ENCODE assay signal across 19 mouse cellular contexts in genomic region chr12:85670080-85670479, GRCm38 (mm10). TPM values are rescaled to one million over a fixed set of nuclear protein-coding genes. Genes with fewer than 3 reads are reported as not detected.
DNase-seq lines count a peak whose midpoint lies in the region; ATAC-seq and TF ChIP-seq lines count a peak whose summit lies in the region.
"Had no signal": no experiment of that assay in that cellular context is flagged by ENCODE, and none has a peak within 500 bp of the region (broad histone marks: within the 10 kb centered on the region; RNA-seq: fewer than 3 reads in every experiment).

No protein-coding gene starts in this region.

- H3K4me1 ChIP-seq in kidney, embryonic 16.5 days (ENCODE audit: insufficient read depth, low read length): 0 out of 2 replicates have a peak, but pooled peaks cover 4% of the 10 kb centered on the region
- H3K4me1 ChIP-seq in CH12.LX (ENCODE audit: control insufficient read depth in 1 of 2, insufficient read depth in 2 of 2): peaks cover 25 to 53% of the 10 kb centered on the region in 2 experiments
- H3K4me1 ChIP-seq: limb, embryonic 10.5 days; liver, embryonic 15.5 days had no signal

- no peaks in the 10 kb centered on the region for H3K79me2 ChIP-seq in CH12.LX (replicated peaks; ENCODE audit: control insufficient read depth, extremely low read depth, insufficient read depth, poor library complexity, severe bottlenecking)

- no peaks in the 10 kb centered on the region for H3K36me3 ChIP-seq in kidney, embryonic 16.5 days (ENCODE audit: insufficient read depth, low read length)
- H3K36me3 ChIP-seq in CH12.LX (replicated peaks in 1 of 2; ENCODE audit: control insufficient read depth in 1 of 2, insufficient read depth in 1 of 2, low read length in 1 of 2): no peaks in the 10 kb centered on the region
- H3K36me3 ChIP-seq: embryonic facial prominence, embryonic 12.5 days; forebrain, embryonic 15.5 days; heart, embryonic 13.5 days; limb, embryonic 10.5 days; liver, embryonic 15.5 days; stomach, embryonic 15.5 days had no signal

- TF ChIP-seq POLR2A in CH12.LX (IDR thresholded peaks at IDR 0.05; ENCODE audit: low read depth, low read length): no peak

- DNase-seq in kidney, adult 8-10 months: no peak
- DNase-seq in 416B (ENCODE audit: low read depth): peak; percentile 83
- no peak for DNase-seq in CH12.LX (ENCODE audit: extremely low read depth)
- DNase-seq in kidney, postnatal 14 days: peak; percentile 33
- DNase-seq in cerebellum, postnatal 4 days (ENCODE audit: low spot score in 2 of 2): no peak
- no peak for DNase-seq in spleen, adult 12 weeks (ENCODE audit: low spot score)
- DNase-seq: adrenal gland, adult 8-10 months; cerebellum, adult 18-20 months; heart, postnatal 36 days; midbrain, embryonic 14.5 days; spleen, adult 18-20 months had no signal

- no peak overlapping the region for H3K4me3 ChIP-seq in kidney, embryonic 16.5 days (ENCODE audit: low read length)
- no peak overlapping the region for H3K4me3 ChIP-seq in CH12.LX (replicated peaks in 1 of 3; ENCODE audit: low read depth in 2 of 3, low read length in 2 of 3, poor library complexity in 1 of 3)
- H3K4me3 ChIP-seq: embryonic facial prominence, embryonic 12.5 days; forebrain, embryonic 15.5 days; heart, embryonic 13.5 days; layer of hippocampus, adult 2 months; limb, embryonic 10.5 days; liver, embryonic 15.5 days; stomach, embryonic 15.5 days had no signal

- dilution Hi-C loops in CH12.LX (cut with MboI; ENCODE audit: extremely low pct_ligation_motif_present, extremely low pct_unique_long_range_greater_than_20kb, low sequenced_read_pairs): no loop called here

- in situ Hi-C loops in CH12.LX (cut with MboI; ENCODE audit: low pct_ligation_motif_present, low pct_unique_long_range_greater_than_20kb, low sequenced_read_pairs): loop anchor here (25.0 kb wide), 1 partner anchor 508 kb away; the partner anchor contains the start of gene Rps6kl1

- H3K4me2 ChIP-seq in kidney, embryonic 16.5 days (replicated peaks; ENCODE audit: low read depth, low read length): no peak overlapping the region
- H3K4me2 ChIP-seq in CH12.LX (ENCODE audit: insufficient read depth, low read depth, poor library complexity, severe bottlenecking): no peak overlapping the region
- H3K4me2 ChIP-seq: embryonic facial prominence, embryonic 12.5 days; forebrain, embryonic 15.5 days; heart, embryonic 13.5 days; liver, embryonic 15.5 days; stomach, embryonic 15.5 days had no signal

- 36% methylated on average over 3 of the region's 3 CpGs for WGBS in kidney, embryonic 16.5 days

- no peaks in the 10 kb centered on the region for H3K9me3 ChIP-seq in kidney, embryonic 16.5 days (ENCODE audit: low read length)
- H3K9me3 ChIP-seq in CH12.LX (replicated peaks; ENCODE audit: low read length): peaks cover 9% of the 10 kb centered on the region
- H3K9me3 ChIP-seq: embryonic facial prominence, embryonic 12.5 days; forebrain, embryonic 15.5 days; heart, embryonic 13.5 days; limb, embryonic 10.5 days; liver, embryonic 15.5 days; stomach, embryonic 15.5 days had no signal

- no peak; a peak in 1 of 4 replicates for TF ChIP-seq CTCF in CH12.LX (conservative IDR thresholded peaks at IDR 0.05 in 1 of 2, IDR thresholded peaks at IDR 0.05 in 1 of 2; ENCODE audit: low read depth in 2 of 2, low read length in 2 of 2)

- H3K27ac ChIP-seq in kidney, embryonic 16.5 days (ENCODE audit: low read length): 0 out of 2 replicates have a peak overlapping the region, but pooled peaks have one; percentile 13
- no peak overlapping the region for H3K27ac ChIP-seq in CH12.LX (ENCODE audit: insufficient read depth, low read depth)
- H3K27ac ChIP-seq: embryonic facial prominence, embryonic 12.5 days; forebrain, embryonic 15.5 days; heart, embryonic 13.5 days; layer of hippocampus, adult 2 months; limb, embryonic 10.5 days; liver, embryonic 15.5 days; stomach, embryonic 15.5 days had no signal

- no peaks in the 10 kb centered on the region for H3K27me3 ChIP-seq in kidney, embryonic 16.5 days (ENCODE audit: insufficient read depth, low read length)
- no peaks in the 10 kb centered on the region for H3K27me3 ChIP-seq in CH12.LX (replicated peaks)
- H3K27me3 ChIP-seq: embryonic facial prominence, embryonic 12.5 days; forebrain, embryonic 15.5 days; heart, embryonic 13.5 days; stomach, embryonic 15.5 days had no signal

- TF ChIP-seq EP300 in CH12.LX (IDR thresholded peaks at IDR 0.05; ENCODE audit: low read length): no peak

- no peak; the same call in none of the 2 replicates for TF ChIP-seq RAD21 in CH12.LX (IDR thresholded peaks at IDR 0.05; ENCODE audit: low read depth, low read length)

- H3K9ac ChIP-seq in kidney, embryonic 16.5 days (replicated peaks; ENCODE audit: low read length): no peak overlapping the region
- H3K9ac ChIP-seq in CH12.LX (ENCODE audit: insufficient read depth, low read depth): no peak overlapping the region
- H3K9ac ChIP-seq: embryonic facial prominence, embryonic 12.5 days; forebrain, embryonic 15.5 days; heart, embryonic 13.5 days; liver, embryonic 15.5 days; stomach, embryonic 15.5 days had no signal

- no peak for ATAC-seq in kidney, embryonic 16.5 days (ENCODE audit: low FRiP score, low TSS enrichment)
- ATAC-seq: forebrain, embryonic 15.5 days had no signal

TF ChIP-seq in CH12.LX, 34 proteins besides CTCF, POLR2A, EP300 and RAD21:
- TF ChIP-seq SMC3 (IDR thresholded peaks at IDR 0.05; ENCODE audit: low read depth, low read length) (peak; percentile 6; the same call in 1 of the 2 replicates), USF2 (conservative IDR thresholded peaks at IDR 0.05; ENCODE audit: low read depth, low read length) (no peak)

RNA-seq across cellular contexts. Expression of gene Batf, which starts 16.4 kb away (rescaled TPM):
- 3.9 TPM in 2 replicates for polyA plus RNA-seq in kidney, embryonic 16.5 days (2015; fragmentation: Nextera tagmentation; extraction: Ambion mirVana)
- total RNA-seq in CH12.LX (2012; rRNA removed) (137 and 141 TPM in 2 replicates), CH12.LX (2014; rRNA removed) (128 and 142 TPM in 2 replicates)
- 89.2 and 104 TPM in 2 replicates for polyA plus RNA-seq in CH12.LX (2012; ENCODE audit: insufficient read length, low read depth)

Comparison
In these comparisons a context has a peak if more than half of its experiments do, and no peak if none do; other contexts are left out.
1. DNase-seq: peak in 416B (single experiment) and kidney, postnatal 14 days (single experiment); none in kidney, adult 8-10 months (0 of 2), CH12.LX (single experiment), cerebellum, postnatal 4 days (0 of 2) and spleen, adult 12 weeks (single experiment).
2. RNA of gene Batf, which starts 16.4 kb away (polyA plus RNA-seq): 89.2 to 104 TPM in CH12.LX; 3.9 TPM in kidney, embryonic 16.5 days; every median in the first group is over 10 times any median in the second.